Mouse (Mus musculus) urinary bladder, postnatal 25 days (tissue): ENCODE measurements around the gene Btla.

Experiments used
- DNase-seq: peaks from one replicate; pipeline ENCODE4 v3.0.0; 2022; ENCODE audit warnings: low spot score

The Btla gene

DNA sequence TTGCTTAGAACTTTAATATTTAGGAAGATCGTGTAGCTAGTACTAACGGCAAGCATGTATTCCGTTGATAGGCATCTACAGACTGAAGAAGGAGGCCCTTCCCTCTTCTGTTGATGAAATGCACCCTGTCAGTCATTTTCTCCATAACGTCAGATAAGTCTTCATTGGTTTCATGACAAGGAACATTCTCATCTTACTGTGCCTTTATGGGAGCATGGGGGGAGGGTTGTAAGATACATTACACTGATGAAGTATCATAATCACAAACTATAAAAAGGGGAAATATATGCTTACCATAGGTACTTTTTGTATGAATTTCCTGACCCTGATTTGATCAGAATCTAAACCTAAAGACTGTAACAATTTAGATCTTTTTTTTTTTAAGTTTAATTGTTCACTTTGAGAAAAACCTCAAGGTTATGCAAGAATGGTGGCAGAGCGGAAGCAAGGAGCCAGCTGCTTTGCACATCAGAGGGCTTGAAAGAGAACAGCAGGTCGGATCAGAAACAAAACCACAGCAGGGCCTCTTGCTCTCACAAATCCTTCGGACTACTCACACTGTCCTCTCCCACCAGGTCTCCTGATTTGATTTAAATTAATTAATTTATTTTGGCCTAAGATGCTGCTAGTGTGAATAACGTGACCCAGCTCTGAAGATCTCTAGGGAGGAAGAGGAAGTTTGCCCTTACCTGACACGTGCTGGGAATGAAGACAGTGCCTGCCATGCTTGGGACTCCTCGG is at the start of gene Btla:
Btla (plus strand) TSS at position 668 of the 741 bp plus-strand sequence.
- DNase-seq = no peak

DNA sequence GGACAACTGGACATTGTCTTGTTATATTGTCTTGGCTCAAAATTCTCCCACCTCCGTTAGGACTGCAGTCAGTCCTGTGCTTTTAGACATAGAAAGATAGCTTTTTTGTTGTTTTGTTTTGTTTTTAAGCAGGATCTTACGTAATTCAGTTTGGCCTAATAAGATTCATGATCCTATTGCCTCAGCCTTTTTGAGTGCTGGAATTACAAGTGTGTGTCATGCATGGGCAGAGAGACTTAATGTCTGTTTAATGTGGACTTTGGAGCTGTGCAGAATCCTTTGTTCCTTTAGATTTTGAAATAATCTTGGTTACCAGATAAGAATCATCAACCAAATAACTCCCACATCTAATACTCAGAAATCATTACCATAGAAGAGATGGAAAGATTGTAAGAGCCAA is 45.6 kb upstream of the Btla start:
- DNase-seq = no peak

DNA sequence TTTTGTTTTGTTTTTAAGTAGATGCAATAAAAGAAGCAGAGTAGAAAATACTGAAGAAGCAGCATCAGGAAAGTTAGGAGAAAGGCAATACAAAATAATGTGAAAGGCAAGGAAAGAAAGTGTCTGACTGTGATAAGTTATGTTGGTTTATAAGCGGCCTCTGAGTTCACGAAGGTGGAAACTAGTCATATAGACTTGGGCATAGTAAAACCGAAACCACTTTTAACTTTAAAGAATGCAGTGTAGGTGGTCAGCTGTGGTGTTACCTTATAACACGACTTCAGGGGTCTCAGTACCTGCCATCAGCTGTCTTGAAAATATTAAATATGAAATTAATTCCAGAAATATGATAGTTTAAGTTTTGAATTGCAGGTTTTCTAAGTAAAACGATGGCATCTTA is 42.3 kb upstream of the Btla start:
- DNase-seq = no peak

DNA sequence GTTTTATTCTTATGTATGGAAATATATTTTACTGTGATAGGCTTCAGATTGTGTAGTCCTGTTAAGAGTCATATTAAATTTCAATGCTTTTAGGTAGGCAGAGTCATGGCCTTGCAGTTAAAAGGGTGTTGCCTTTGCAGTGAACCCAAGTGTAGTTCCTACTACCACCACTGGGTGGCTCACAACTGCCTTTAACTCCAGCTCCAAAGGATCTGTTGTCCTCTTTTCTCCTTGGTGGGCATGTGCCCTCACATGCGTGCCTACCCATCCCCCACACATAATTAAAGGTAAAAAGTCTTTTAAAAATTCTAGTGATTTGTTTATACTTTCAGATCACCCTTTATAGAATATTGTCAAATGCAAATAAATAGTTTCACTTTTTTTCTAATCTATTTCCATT is 31.5 kb upstream of the Btla start:
- DNase-seq = peak; percentile 58

DNA sequence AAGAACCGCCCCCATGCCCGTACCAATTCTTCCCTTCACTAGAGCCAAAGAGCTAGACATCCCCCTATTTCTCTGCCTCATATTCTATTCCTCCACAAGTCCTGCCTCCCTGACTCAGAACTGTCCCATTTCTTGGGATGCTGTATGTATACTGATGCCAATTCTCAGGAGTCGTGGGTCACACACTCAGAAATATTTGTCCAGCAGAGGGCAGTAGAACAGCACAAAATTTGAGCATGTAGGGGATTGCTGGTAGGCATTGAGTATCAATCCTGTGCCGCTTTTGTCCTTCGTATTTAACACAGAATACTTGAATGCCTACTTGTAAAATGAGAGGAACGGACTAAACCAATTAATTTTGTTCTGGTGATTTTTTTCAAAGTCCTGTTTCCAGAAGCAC is 27.3 kb upstream of the Btla start:
- DNase-seq = peak; percentile 42

DNA sequence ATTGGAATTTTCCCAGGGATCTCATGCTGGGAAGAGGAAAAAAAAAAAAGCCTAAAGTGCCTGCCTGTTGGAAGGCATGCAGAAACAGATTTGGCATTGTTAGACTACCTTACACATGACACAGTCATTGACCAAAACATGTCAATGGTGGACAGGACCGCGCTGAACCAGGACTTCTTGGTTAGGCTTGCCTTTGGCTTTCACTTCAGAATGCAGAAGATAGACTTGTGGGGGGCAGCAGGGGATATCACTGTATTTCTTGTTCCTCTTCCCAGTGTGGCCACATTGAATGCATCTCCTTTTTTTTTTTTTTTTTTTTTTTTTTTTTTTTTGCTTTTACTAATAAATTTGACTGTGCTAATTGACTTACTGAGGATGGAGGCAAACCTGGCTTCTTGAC is 22.7 kb upstream of the Btla start:
- DNase-seq = no peak

DNA sequence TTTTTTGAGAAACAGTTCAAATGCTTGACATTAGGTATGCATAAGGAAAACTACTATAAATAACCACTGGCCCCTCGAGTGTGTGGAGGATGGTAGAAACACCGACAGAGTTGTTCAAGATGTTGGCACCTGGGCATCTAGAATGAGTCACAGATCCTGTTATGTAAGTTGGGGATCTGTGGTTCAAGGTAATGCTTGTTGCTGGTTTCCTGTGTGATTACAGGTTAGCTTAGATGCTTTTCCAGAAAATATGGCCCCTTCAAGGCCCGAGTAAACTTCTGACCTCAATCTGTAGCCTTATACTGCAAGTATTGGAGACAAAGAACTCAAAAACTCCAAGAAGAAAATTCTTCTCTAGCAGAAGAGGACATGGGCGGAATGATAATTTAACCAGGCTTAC is 19.7 kb upstream of the Btla start:
- DNase-seq = no peak

DNA sequence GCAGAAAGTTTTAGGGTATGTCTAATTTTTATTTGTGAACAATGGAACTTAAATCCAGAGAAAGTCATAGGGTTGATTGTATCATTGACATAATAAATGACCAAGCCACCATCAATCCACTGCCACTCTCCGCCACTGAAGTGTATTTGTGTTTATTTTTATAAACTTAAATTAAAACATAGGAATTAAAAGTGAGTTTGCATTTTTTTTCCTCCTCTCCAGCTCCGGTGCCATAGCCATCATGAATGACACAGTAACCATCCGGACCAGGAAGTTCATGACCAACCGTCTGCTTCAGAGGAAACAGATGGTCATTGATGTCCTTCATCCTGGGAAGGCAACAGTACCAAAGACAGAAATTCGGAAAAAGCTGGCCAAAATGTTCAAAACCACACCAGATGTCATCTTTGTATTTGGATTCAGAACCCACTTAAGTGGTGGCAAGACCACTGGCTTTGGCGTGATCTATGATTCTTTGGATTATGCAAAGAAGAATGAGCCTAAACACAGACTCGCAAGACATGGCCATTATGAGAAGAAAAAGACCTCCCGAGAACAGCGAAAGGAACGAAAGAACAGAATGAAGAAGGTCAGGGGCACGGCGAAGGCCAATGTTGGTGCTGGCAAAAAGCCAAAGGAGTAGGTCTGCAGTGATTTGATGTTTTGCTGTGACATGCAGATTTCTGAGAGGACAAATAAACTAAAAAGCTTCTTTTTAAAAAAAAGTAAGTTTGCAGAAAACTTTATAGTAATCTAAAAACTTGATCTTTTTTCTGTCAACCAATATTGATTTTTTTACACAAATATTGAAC is 19.1 kb upstream of the Btla start:
- DNase-seq = no peak

DNA sequence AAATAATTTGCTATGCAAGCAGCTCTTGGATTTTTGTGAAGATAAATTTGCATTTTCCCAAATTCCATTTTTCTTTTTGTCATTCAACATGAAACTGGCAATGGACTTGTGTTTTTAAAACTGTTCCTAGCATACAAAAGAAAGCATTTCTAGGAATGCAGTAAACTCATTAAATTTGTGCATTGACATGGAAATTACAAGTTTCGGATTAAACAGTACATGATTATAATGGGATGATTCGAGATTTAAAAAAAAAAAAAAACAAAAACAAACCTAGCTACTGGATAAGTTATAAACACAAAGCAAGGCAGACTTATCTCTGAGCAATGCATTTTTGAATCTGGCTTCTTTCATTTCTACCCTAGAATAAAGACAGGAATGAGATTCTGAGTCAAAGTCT is 2.1 kb upstream of the Btla start:
- no peak for DNase-seq

DNA sequence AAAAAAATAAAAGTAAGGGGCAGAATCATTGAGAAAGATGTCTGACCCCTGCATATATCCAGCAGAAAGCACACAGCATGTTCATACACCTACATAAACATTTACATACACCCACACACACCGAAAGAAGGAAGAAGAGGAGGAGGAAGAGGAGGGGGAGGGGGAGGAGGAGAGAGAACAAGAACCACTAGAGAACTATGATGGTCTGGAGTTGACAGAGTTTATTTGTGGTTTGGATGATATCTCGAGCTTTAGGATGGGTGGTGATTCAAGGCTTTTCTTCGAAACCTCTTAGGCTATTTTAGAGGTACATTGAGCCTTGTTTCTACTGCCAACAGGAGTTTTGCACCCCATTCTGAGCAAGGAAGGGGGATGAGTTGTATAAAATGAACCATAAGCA is 1.3 kb upstream of the Btla start:
- DNase-seq = no peak

DNA sequence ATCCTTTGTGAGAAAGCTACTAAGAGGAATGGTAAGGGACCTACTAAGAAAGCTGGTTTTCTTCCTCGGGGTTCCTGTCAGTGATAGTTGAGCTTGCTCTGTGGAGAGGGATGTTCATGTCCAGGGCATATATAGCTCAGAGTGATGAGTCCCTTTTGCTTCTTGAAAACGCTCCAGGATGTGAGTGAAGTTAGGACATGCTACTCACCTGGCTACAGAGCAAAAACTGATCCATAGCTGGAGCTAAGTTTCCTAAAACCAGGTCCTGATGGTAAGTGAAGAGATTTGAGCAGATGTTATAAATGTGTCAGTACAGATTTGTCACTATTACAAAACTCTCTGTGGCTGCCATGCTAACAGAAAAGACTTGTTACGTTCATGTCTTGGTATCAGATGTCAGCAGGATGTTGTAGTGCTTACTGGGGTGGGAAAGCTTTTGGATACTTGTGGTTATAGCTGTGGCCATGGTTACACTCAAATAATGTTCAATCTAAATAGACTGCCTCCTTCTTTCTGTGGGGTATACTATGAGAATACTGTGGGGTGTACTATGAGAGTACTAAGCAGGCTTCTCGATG is 405 bp downstream of the Btla start:
- no peak for DNase-seq

DNA sequence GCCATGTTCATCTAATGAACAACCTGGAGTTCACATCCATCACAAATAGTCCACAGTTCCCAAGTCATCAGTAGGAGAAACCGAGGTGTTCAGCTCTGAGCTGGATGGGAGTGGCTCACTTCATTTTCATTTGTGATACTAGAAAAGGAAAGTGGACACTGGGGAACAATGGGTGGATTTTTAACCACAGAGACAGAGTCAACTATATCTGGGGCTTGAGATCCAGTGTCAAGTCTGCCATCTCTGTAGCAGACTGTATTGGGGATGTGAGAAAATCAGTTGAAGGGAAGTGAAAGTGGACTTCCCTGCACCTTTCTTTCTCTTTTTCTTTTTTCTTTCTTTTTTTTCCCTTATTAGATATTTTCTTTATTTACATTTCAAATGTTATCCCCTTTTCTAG is 2.9 kb downstream of the Btla start:
- no peak for DNase-seq

DNA sequence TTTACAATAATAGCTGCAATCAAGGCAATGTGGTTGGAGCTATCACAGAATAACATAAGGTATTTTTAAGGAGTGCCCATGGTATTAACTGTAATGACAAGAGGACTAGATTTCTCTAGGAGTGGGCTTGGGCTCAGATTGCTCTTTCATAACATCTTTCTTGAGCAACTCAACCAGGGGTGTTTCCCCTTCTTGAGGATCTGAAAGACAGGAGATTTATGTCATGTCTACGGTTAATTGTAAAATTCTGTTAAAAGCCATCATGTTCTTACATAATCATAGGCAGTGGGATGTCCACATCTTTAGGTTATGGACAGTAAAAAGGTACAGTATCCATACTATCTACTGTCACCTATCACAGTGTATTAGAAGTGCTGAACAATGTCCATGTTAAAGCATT is 7.2 kb downstream of the Btla start:
- DNase-seq = no peak

DNA sequence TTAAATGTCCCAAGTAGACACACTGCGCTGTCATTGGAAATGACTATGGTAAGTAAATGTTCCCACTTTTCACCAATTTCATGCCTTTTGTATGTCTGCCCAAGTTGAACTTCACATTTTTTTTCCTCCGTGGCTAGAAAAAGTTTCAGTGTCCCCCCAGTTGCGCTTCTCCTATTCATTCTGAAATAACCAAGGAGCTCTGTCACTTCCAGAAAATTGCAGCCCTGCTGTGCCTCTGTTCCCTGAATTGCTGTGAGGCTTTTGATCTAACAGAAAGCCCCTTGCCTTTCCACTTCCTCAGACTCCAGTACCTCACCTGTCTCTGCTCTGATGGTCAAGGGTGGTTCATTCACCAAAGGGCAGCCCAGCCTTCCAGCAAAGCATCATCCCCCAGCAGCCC is 8.9 kb downstream of the Btla start:
- DNase-seq = no peak

DNA sequence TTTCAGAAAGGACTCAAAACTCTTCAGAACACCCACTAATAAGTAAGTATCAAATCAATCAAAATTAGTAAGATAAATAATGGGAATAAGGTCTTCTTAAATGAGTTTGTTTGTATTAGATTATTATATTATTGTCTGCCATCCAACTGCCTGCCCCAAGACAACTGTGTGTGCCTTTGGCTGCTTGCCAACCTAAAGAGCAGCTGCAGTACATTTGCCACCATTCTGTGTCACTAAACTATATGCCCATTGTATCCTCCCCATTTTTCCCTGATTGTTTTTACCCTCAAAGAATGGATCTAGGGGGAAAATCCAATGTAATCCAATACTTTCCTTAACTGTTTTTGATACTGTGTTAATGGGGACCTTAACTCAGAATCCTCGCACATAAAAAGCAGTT is 18.6 kb downstream of the Btla start:
- no peak for DNase-seq

DNA sequence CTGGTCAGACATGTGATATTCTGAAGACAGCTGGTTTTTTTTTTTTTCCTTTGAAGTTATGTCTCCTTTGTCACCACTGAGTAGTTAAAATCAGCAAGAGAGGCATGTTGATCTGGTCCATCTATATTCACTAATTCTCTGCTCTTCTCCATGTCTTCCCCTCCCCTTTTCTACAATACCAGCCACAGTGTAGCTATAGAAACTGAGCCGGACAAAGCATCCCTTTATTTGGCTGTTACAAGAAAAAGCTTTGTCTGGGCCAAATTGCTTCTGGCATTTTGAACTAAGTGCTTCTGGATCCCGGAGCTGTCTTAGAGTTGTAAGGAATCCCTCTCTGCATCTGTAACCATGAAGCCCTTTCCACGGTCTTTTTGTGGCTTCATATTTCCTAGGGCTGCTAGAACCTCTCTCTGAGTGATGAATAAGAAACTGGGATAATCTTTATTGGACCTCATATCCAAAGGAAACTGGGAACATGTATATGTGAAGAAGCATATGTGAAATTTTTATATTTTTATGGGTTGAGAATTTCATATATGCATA is 20.9 kb downstream of the Btla start:
- no peak for DNase-seq

DNA sequence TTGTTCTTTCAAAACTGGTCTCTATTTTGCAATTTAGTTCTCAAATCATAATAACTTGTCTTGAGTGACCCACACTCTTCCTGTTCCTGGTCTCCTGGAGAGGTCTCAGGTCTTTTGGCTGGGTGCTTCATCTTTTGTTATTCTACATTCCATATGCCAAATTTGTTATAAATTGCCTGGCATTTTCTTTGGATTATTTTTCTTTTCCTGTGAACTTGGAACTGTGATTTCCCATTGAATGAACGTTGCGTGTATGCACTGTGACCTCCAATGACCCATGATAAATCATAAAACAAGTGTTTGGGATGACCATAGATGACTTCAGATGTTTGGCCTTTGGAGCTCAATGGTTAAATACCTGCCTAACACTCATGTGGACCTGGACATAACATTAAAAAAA is 25.6 kb downstream of the Btla start:
- no peak for DNase-seq

DNA sequence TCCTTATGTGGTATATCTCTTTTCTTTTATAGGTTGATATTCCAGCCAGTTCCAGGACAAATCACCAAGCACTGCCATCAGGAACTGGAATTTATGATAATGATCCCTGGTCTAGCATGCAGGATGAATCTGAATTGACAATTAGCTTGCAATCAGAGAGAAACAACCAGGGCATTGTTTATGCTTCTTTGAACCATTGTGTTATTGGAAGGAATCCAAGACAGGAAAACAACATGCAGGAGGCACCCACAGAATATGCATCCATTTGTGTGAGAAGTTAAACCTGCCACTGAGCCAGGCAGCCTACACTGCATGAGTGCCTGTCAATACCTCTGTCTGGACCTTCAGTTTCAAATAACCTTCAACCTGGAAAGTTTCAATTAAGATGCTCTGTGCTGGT is 26.2 kb downstream of the Btla start:
- no peak for DNase-seq

DNA sequence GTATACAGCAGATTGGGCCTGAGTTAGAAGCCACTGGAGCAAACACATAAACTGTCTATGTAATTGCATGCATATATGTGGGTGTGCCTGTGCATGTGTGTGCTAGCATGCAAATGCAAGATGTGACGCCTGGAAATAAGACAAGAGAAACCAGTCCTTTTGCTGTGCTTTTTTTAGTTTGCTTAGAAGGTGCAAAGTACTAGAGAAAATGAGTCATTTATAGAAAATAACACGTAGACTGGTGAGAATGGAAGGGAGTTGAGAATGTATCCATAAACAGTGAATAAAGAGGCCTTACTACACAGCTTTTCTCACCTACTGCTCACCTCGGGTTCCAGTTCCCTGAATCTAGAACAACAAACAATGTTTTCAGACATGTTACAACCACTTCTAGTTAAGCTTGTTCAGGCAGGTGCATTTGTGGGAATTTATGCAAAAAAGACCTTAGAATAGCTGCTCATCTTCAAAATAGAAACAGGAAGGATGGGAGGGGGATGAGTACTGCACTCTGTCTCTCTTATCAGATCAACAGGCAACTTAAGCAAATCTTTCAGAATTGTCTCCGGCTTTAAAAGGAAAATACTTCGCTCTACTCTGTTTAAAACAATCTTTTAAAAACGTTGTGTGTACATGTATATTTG is 27.8 kb downstream of the Btla start:
- DNase-seq = no peak

DNA sequence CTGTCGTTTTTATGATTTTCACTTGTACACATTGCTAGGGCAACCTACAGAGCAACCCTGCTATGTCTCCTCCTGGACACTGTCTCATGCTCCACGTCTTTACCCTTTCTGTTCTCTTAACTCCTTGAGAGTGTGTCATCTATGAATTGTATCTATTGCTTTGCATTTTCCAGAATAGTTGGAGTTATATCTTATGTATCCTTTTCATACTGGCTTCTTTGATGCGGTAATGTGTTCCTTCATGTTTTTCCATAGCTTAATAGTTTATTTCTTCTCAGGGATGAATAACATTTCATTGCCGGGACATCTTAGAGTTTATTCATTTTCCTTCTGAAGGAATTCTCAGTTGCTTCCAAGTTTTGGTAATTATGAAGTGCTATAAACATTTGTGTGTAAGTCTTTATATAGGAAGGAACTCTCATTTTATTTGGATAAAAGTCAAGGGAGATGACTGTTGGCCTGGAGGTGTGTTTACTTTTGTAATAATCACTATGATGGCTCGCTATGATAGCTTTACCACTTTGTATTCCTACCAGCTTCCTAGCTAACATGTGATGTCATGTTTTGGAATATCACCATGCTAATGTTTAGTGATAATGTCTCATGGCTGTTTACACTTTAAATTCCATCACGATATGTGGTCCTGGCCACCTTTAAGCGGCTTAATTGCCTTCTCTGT is 31.2 kb downstream of the Btla start:
- no peak for DNase-seq

DNA sequence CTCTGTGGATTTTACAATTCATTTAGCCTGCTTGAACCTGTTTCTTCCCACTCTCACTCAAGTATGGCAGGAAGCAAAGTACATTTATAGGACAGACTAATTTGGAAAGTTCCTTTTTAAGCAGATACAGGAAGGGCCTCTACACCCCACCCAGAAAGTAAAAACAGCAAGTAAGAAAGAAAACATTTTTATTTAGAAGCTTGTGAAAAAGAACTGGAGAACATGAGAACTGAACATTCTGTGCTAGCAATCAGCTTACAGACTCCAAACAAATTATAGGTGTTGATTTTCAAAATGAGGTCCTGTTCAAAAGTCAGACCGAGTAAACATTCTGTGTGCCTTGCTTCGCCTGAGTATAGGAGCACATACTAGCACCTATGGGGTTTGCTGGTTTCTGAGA is 32.8 kb downstream of the Btla start:
- DNase-seq = no peak

DNA sequence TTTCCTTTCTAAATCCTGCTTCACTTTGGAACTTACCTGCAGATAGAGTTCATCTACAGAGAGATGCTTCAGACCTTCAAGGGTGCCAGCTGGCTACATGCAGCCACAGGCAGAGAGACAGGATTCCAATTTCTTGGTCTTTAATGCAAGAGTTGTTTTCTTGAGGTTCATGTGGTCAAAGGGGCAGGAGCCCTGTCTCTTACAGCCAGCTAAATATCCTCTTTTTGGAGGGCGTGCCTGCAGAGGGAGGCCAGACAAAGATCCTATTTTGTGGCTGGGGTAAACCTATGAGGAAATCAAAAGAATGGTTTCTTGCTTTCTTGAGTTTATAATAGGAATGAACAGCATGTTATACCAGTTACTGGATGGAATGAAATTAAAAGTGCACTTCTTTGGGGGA is 33.5 kb downstream of the Btla start:
- DNase-seq = no peak
